Mouse (Mus musculus) kidney, postnatal 25 days (tissue): ENCODE measurements around the gene Zfp704.
A peak's percentile ranks its signal among the peaks of the same experiment; 100 is the strongest.

Source experiments
- DNase-seq, 2 experiments: peaks; one replicate each; pipeline ENCODE4 v3.0.0; 2021; ENCODE audit warnings: mixed read lengths in 2 of 2

The Zfp704 gene

DNA sequence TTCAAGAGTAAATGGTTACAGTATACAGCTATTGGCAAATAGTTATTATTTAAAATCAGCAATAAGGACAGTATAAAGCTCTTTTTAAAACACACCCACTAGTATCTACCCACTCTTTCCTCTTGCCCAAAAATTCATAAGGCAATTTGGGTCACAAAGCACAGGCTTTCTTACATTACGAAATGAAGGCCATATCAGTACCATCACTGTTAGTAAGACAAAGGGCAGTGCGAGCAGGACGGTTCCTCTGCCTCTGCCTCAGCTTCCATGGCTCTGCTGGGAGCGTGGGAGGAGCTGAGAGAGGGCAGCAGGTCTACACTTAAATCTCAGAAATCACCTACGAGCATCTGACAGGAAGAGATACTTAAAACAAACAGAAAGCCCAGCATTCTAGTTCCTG is 53.7 kb downstream of the Zfp704 start:
- no peak for DNase-seq

DNA sequence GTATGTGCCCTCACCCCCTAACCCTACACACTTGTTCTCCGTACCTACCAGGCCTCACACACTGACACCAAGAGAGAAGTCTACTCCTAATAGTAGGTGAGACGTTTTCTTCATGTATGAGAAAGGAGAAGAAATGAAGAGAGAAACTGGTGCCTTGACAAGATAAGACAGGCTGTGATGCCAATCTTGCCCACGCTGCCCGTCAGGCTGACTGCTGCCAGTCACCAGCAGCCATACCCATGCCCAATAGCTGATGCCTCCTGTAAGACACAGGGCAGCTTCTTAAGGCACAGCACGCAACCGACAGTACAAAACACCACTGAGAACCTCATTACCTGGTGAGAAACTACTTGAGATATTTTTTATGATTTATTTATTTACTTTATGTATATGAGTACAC is 55.0 kb downstream of the Zfp704 start:
- no peak for DNase-seq

DNA sequence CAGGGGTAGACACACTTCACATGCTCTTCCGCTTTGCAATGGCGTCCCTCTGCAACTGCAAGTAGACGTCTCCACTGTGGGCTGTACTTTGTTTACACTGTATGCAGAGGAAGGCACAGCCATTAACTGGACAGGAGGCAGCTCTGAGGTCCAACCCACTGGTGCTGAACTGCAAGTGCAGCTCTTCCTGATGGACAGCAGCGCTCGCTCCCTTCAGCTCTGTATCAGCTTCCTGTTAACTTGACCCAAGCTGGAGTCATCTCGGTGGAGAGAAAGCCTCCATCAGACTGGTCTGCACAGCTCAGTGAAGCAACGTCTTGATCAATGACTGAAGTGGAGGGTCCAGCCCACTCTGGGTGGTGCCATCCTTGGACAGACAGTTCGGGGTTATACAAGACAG is 57.6 kb downstream of the Zfp704 start:
- peak; percentile 30 to 64 for DNase-seq

DNA sequence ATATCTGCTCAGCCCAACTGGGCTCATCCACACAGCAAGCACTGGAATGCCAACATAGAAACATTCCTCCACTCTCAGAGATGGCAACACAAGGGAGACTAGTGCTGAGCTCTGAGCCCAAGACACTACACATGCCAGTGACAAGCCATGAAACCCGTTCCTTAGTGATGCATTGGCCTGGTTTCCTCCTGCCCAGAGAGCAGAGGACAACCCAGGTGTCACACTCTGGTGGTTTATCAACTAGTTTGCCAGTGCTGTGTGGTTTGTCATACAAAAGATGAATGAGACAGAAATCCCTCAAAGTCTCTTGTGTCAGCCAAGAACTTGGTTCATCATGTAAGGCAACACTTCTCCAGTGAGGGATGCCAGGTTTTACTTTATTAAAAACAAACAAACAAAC is 59.0 kb downstream of the Zfp704 start:
- peak; percentile 37 to 47 for DNase-seq

DNA sequence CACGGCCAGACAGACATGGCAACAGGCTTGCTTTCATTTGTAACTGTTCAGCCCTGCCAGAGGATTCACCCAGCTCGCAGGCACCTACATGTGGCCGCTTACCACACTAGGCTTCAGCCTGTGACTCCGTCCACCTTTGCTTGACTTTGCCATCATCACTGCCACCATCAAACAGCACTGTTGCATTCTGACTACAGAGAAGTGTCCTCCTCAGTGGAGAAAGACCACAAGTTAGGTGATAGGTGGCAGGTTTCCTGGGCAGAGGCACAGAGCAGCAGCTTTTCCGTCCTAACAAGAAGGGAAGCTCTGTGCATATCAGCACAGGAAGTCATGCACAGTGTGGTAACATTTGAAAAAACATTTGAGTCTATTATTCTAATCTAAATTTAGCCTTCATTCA is 60.1 kb downstream of the Zfp704 start:
- no peak for DNase-seq

DNA sequence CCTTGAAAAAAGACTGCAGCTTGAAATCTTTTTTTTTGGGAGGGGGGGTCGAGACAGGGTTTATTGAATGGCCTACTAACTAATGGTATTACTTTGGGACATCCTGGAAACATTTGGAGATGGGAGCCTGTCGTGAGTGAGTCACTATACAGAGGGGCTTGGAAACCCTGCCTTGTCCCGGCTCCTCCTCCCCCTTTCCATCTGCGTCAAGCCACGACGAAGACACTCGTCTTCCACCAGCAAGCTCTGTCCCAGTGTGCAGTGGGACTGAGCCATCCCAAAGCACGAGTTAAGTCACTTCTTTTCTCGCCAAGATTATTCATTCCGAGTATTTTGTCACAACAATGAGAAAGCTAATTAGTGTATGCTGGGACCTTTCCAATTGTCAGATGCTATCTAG is 61.7 kb downstream of the Zfp704 start:
- DNase-seq: no peak

DNA sequence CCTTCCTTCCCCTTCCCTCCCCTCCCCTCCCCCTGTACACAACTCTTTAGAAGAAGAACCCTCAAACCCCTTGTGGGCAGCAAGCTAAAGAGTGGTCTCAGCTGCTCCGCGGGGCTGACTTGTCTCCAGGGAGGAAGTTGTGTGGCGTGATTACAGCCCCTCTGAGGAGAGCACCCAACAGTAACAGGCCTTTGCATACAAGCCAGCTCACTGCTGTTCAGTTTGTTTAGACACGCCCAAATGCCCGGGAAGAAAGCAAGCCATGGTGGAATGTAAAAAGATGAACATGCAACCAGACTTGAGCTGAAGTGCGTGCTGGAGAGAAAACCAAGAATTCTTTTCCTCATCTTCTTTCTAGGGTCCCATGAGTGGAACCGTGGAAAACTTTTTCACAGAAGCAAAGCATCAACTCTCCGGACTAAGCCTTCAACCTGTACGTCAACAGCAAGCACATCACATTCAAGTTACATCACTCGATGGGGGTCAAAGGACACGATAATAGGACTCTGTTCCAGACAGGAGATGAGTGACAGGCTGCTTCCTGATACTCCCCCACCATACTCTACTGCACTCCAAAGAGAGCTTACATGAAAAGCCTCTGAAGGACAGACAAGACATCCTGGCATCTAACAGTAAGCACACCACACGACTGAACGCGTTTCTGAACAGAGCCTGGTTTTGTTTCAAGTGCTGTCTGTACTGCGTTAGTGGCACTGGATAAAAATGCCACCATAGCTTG is 62.8 kb downstream of the Zfp704 start:
- no peak for DNase-seq

DNA sequence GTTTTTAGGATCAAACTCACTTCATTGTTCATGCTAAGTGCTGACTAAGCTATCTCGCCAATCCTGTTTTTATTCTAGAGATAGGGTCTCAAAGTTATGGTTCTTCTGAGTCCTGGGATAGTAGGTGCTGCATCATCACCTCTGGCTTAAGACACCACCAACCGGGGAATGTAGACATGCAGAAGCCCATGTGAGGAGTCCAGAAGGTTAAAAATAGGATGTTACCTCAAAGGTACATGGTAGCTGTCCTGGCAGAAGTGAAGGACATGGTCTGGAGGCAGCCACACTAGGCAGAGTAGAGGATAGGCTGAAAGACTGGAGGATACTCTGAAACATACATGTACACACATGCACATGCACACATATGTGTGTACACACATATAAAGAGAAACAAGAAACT is 65.5 kb downstream of the Zfp704 start:
- DNase-seq: no peak

DNA sequence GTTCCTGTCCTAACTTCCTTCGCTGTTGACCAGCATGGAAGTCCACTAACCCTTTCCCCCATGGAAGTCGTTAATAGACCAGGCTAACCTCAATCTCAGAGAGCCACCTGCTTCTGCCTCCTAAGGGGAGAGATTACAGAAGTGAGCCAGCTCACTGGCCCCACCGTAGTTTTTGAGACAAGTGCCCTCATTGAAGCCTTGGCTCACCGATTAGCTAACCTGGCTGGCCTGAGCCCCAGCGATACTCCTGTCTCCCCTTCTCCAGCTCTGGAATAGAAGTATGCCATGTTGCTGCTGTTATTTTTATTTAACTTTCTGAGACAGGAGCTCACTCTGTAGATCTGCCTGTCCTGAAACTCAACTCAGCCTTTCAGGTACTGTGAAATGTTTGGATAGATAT is 66.0 kb downstream of the Zfp704 start:
- no peak for DNase-seq

DNA sequence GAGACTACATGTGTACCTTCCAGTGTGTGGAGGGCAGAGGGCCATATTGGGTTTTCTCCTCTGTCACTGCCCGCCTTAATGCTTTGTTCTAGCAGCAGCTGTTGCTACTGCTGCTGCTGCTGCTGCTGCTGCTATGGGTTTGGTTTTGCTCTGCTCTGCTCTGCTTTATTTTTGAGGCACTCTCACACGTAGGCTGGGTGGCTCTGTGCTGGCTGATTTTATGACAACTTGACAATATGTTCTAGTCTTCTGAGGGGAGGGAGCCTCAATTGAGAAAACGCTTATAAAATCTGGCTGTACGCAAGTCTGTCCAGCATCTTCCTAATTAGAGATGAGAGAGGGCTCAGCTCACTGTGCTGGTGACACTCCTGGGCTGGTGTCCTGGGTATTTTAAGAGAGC is 66.4 kb downstream of the Zfp704 start:
- no peak for DNase-seq

DNA sequence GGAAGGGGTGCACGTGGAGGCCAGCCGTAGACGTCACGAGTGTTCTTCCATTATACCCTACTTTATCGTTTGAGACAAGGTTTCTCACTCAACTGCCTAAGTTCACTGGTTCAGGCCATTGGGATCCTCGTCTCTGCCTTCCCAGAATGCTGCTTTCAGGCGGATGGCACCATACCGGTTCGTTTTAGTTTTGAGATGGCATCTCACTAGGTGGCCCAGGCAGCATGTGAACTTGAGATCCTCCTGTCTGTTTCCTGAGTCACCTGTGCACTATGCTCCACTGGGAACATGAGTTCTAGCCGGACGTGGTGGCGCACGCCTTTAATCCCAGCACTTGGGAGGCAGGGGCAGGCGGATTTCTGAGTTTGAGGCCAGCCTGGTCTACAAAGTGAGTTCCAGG is 68.3 kb downstream of the Zfp704 start:
- DNase-seq: no peak

DNA sequence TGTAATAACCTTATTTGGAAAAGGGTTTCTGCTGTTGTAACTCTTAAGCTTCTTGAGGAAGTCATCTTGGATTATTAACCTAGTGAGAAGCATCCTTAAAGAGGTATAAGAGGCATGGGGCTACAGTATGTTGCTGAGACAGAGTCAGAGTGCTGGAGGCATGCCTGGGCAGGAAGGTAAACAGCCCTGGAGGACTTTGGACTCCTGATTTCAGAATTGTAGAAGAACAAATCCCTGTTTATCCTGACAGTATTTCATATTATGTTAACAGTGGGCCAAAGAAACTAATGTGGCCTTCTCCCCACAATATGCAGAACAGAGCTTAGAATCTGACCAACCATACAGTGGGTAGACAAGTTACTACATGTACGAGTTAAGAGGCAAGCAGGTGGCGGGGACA is 71.4 kb downstream of the Zfp704 start:
- no peak for DNase-seq

DNA sequence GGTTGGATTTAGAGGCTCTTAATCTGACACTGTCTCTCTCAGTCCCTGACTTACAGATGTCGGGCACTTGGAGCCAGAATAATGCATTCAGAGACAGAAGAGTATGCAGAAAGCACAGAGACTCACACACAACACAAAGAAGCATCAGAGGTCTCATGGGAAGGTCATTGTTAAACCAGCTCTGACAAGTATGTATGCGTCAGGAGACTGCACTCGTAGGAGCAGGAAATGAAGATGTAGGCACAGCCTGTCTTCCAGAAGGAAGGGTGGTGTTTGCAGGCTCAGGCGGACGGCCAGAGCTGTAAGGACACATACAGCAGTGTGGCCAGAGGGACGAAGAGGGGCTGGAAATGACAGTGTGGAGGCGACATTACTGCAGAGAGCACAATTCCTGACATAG is 72.0 kb downstream of the Zfp704 start:
- DNase-seq: no peak

DNA sequence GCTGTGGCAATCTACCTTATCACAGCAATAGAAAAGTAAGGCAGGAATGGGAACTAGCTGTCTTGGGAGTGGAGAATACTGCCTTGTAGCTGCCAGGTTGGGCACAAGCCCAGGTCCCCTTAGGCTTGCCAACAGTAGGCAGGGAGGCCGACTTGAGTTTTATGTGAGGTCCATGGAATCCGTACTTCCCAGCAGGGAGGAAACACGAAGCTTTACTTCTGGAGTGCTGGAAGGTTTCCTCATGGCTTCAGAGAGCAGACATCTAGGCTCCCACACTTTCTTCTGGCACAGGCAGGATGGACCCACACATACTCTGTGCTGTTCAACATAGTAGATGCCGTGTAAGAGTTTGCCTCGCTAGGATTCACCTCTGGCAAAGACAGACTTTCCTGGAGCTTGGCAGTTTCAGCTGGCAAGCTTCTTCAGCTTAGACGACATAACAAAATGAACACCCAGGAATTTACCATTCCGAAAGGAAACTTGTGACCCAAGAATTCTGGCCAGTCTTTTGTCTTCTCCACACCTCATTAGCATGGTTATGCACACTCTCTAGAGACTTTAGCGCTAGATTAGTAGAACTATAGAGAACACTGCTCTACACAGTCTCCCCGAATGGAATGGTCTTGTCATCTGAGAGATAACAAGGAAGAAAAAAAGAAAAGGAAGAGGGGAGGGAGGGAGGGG is 79.6 kb downstream of the Zfp704 start:
- DNase-seq: no peak

DNA sequence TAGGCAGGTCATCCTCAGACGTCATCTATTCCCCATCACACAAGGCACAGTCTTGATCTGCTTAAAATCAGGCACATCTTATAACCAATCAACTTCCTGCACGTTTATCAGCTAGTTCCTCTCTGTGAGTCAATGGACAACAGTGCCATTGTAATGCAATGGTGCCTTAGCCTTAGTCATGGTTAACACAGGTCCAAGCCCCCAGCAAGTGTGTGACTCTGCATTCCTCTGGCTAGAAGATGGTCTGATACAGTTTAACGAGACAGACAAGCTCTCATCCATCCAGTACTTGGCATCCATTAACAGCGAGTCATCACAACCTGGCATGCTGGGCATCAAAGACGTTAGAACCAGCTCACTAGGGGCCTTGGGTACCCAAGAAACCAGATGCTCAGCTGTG is 85.5 kb downstream of the Zfp704 start:
- no peak for DNase-seq

DNA sequence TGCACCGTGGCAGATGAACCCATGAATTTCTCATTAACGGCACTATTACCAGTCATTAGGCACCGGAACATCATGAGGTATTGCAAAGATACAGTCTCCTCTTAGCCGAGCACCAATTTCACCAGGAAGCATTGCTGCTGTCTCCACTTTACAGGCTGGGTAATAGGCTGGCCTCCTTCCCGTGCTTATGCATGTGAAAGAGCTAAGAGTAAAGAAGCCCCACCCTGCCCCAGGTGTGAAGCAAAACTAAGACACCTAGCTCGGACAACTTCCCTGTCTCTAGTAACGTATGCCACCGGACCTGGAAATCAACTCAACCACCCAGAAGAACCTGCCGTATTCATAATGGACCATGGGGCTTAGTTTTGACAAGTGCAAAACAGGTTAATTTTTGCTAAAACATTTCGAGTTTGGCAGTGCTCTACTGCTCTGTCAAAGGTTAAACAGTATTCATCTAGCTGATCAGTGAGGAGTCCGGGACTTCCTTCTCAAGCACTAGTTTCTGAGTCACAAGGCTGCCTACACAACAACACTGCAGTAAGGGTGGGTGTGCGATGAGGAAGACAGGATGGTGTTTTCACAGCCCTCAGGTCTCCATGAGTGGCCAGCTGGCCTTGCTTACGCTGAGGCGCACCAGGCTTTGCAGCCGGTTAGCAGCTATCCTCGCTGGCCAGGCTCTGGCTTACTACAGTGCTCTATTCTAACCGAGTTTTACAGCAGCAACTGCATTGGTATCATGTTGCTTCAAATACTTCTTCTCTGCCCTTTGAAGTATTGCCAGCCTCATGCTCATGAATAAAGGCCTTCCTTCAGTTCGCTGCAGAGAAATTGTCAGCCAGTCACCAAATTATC is 86.6 kb downstream of the Zfp704 start:
- no peak for DNase-seq

DNA sequence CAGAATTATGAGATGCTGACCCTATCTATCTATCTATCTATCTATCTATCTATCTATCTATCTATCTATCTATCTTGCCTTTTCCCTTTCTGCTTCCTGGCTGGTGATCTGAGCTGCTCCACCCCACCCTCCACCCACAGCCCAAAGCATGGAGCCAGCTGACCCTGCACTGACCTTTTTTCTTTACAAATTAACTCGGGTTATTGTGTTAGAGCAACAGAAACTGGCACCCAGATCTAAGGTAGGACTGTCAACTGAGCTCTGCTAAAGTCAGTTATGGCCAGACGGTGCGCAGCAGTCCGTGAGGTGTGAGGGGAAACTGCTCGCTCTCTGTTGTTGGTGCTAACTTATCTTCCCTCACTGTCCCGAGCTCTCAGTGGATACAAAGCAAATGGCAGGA is 87.9 kb downstream of the Zfp704 start:
- DNase-seq: peak; percentile 68 to 78

DNA sequence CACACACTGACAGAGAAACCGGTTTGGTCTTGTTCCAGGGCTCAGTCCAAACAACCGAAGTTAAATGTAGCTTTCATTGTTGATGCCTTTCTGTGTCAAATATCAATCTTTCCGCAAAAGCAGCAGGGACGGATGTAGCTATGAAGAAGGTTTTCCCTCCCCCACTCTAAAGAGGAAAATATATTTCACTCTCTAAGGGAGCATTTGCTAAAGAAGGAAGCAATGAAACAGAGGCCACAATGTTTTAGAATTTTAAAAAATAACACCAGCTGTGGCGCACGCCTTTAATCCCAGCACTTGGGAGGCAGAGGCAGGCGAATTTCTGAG is 89.2 kb downstream of the Zfp704 start:
- no peak for DNase-seq

DNA sequence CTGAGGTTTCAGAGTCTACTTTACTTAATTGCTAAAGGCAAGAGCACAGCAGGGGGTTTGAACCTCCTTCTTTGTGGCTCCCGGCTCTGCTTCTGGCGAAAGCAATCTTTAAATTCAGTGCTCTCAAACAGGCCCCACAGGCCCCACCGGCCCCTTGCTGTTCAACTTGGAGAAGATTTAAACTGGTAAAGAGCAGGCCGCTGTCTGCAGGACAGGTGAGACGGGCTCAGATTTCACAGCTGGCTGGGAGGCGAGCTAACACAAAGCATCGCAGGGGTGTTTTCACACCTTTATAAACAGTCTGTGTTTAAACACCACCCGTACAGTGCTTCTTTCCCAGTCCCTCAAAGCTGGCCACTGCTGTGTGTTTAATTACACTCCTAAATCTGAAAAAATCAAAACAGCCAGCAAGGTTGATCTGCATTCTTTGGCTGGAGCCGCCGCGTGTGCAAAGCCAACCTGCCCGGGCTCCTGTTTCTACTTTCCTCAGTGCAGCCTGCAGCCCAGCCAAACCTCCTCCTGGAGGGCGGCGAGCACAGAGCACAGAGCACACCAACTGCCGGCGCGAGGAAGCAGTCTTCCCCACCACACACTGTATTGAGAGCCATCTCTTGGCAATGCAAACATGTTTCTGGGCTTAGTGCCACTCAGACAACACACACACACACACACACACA is 89.7 kb downstream of the Zfp704 start:
- peak; percentile 80 to 81 for DNase-seq

DNA sequence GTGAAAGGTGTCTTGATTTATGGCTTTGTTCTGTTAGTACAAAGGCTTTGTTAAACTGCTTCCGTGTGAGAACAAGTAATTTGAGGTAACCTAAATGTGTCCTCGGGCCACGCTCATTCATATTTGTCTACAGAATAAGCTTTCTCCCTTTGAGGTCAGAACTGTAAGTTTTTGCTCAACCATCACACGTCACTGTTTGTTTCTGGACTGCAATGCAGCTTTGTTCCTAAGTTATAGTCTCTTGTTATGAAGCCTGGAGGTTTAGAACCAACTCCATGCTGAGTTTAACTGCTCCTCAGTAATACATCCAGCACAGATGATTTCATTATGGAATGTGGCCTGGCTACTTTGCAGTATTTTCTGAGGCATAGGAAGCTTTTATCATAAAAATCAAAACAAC is 90.4 kb downstream of the Zfp704 start:
- no peak for DNase-seq

DNA sequence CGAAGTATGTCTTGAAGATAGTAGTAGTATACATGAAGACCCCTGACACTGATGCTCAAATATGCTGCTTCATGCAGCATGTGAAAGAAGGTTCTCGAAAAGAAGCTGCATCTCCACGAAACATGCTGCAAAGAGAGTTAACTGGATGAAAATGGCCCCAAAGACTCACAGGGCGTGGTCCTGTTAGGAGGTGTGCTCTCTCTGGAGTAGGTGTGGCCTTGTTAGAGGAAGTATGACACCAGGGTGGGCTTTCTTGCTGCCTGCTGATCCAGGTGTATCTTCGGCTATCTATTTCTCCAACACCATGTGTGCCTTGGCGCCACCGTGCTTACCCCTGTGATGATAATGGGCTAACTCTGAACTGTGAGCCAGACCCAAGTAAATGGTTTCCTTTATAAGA is 90.9 kb downstream of the Zfp704 start:
- DNase-seq: no peak

DNA sequence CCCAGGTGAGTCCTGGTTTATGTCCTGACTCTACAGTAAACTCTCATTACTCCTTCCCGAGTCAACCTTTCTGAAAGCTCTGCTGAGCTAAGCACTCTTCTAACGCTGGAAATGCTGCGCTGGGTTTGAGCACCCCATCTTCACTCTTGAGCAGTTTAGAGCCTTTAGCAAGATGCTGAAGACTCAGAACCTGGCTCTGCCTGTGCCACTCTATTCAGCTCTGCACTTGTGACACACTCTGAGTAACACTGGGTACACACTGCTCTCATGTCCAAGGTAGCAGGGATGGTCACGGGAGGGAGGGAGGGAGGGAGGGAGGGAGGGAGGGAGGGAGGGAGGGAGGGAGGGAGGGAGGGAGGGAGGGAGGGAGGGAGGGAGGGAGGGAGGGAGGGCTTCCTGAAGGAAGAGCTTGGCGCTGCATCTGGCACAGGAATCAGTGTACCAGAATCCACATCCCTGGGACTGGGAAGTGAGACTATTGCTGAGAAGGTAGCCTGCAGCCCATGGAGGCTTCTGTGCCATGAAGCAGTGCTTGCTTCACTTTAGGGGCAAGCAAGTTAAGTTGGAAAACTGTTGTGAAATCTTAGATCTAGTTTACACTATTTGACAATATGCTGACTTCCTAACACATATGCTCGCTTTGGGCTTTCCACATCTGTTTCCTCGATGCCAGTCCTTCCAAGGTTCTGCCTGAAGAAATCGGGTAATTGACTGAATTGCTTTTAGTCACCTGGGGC is 93.6 kb downstream of the Zfp704 start:
- no peak for DNase-seq

DNA sequence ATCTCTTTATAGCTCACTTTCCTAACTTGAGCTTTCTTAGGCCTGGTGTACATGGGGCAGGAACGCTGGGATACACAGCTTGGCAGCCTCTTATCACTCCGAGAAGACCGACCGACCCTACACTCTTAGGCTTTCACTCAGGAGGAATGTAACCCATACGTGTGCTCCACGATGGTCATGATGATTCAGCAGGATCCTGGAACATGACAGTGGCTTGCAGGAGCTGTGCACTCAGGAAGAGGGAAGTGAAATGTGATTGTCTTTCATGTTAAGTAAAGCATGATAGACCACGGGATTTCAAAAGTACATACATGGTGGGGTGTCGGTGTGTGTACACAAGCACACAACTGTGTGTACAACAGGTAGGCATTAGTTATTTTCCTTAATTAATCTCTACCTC is 94.4 kb downstream of the Zfp704 start:
- DNase-seq: no peak
